Mouse (Mus musculus): ENCODE results near the gene Slc9a9.

- TF ChIP-seq CTCF (IDR thresholded peaks at IDR 0.05; ENCODE audit: low read depth): no peak
- TF ChIP-seq EP300 (IDR thresholded peaks at IDR 0.05; ENCODE audit: low read depth): no peak
These were observed 489.2 kb downstream of the Slc9a9 start for GRCm38 (mm10) chr9:95158916-95159315.
